Mouse (Mus musculus): ENCODE measurements at regions not wholly inside any gene's neighbourhood (a gene's known extent, or its start where the extent isn't known, plus 50 kb on each side); places are given as distances from the start of the nearest gene placed in this dataset.

GRCm38 (mm10) chr2:106256012-106256411 lies 252.7 kb upstream of the Dnajc24 start:
- ATAC-seq (replicated peaks in 1 of 2; ENCODE audit: insufficient read depth in 1 of 2, low FRiP score in 2 of 2, low TSS enrichment in 1 of 2, low read depth in 1 of 2, poor library complexity in 2 of 2, severe bottlenecking in 2 of 2) = no peak

GRCm38 (mm10) chr2:106234358-106234757 lies 231.0 kb upstream of the Dnajc24 start:
- no peak for ATAC-seq (replicated peaks in 1 of 2; ENCODE audit: insufficient read depth in 1 of 2, low FRiP score in 2 of 2, low TSS enrichment in 1 of 2, low read depth in 1 of 2, poor library complexity in 2 of 2, severe bottlenecking in 2 of 2)

- ATAC-seq (replicated peaks in 1 of 2; ENCODE audit: insufficient read depth in 1 of 2, low FRiP score in 2 of 2, low TSS enrichment in 1 of 2, low read depth in 1 of 2, poor library complexity in 2 of 2, severe bottlenecking in 2 of 2) = no peak
Measured at GRCm38 (mm10) chr2:106231136-106231535, 227.8 kb upstream of the Dnajc24 start.

GRCm38 (mm10) chr2:106230021-106230420 lies 226.7 kb upstream of the Dnajc24 start:
- no peak for ATAC-seq (replicated peaks in 1 of 2; ENCODE audit: insufficient read depth in 1 of 2, low FRiP score in 2 of 2, low TSS enrichment in 1 of 2, low read depth in 1 of 2, poor library complexity in 2 of 2, severe bottlenecking in 2 of 2)

GRCm38 (mm10) chr2:106228249-106228648 lies 224.9 kb upstream of the Dnajc24 start:
- no peak for ATAC-seq (replicated peaks in 1 of 2; ENCODE audit: insufficient read depth in 1 of 2, low FRiP score in 2 of 2, low TSS enrichment in 1 of 2, low read depth in 1 of 2, poor library complexity in 2 of 2, severe bottlenecking in 2 of 2)

- no peak for ATAC-seq (replicated peaks in 1 of 2; ENCODE audit: insufficient read depth in 1 of 2, low FRiP score in 2 of 2, low TSS enrichment in 1 of 2, low read depth in 1 of 2, poor library complexity in 2 of 2, severe bottlenecking in 2 of 2)
Measured at GRCm38 (mm10) chr2:106216169-106216568, 212.8 kb upstream of the Dnajc24 start.

GRCm38 (mm10) chr2:106213740-106214139 lies 210.4 kb upstream of the Dnajc24 start:
- ATAC-seq (replicated peaks in 1 of 2; ENCODE audit: insufficient read depth in 1 of 2, low FRiP score in 2 of 2, low TSS enrichment in 1 of 2, low read depth in 1 of 2, poor library complexity in 2 of 2, severe bottlenecking in 2 of 2) = no peak

- ATAC-seq (replicated peaks in 1 of 2; ENCODE audit: insufficient read depth in 1 of 2, low FRiP score in 2 of 2, low TSS enrichment in 1 of 2, low read depth in 1 of 2, poor library complexity in 2 of 2, severe bottlenecking in 2 of 2) = no peak
Measured at GRCm38 (mm10) chr2:106210773-106211172, 207.4 kb upstream of the Dnajc24 start.

- ATAC-seq (replicated peaks in 1 of 2; ENCODE audit: insufficient read depth in 1 of 2, low FRiP score in 2 of 2, low TSS enrichment in 1 of 2, low read depth in 1 of 2, poor library complexity in 2 of 2, severe bottlenecking in 2 of 2) = no peak
Measured at GRCm38 (mm10) chr2:106208767-106209250, 205.5 kb upstream of the Dnajc24 start.

GRCm38 (mm10) chr2:106200130-106200529 lies 196.8 kb upstream of the Dnajc24 start:
- no peak for ATAC-seq (replicated peaks in 1 of 2; ENCODE audit: insufficient read depth in 1 of 2, low FRiP score in 2 of 2, low TSS enrichment in 1 of 2, low read depth in 1 of 2, poor library complexity in 2 of 2, severe bottlenecking in 2 of 2)

- no peak for ATAC-seq (replicated peaks in 1 of 2; ENCODE audit: insufficient read depth in 1 of 2, low FRiP score in 2 of 2, low TSS enrichment in 1 of 2, low read depth in 1 of 2, poor library complexity in 2 of 2, severe bottlenecking in 2 of 2)
Measured at GRCm38 (mm10) chr2:106195170-106195569, 191.8 kb upstream of the Dnajc24 start.

- peak; percentile 49 to 64; a peak in 3 of 4 replicates for ATAC-seq (replicated peaks in 1 of 2; ENCODE audit: insufficient read depth in 1 of 2, low FRiP score in 2 of 2, low TSS enrichment in 1 of 2, low read depth in 1 of 2, poor library complexity in 2 of 2, severe bottlenecking in 2 of 2)
Measured at GRCm38 (mm10) chr2:106194369-106195023, 191.1 kb upstream of the Dnajc24 start.

- ATAC-seq (replicated peaks in 1 of 2; ENCODE audit: insufficient read depth in 1 of 2, low FRiP score in 2 of 2, low TSS enrichment in 1 of 2, low read depth in 1 of 2, poor library complexity in 2 of 2, severe bottlenecking in 2 of 2) = no peak
Measured at GRCm38 (mm10) chr2:106193889-106194347, 190.6 kb upstream of the Dnajc24 start.

- no peak for ATAC-seq (replicated peaks in 1 of 2; ENCODE audit: insufficient read depth in 1 of 2, low FRiP score in 2 of 2, low TSS enrichment in 1 of 2, low read depth in 1 of 2, poor library complexity in 2 of 2, severe bottlenecking in 2 of 2)
Measured at GRCm38 (mm10) chr2:106190579-106191322, 187.4 kb upstream of the Dnajc24 start.

GRCm38 (mm10) chr2:106183651-106184050 lies 180.3 kb upstream of the Dnajc24 start:
- no peak for ATAC-seq (replicated peaks in 1 of 2; ENCODE audit: insufficient read depth in 1 of 2, low FRiP score in 2 of 2, low TSS enrichment in 1 of 2, low read depth in 1 of 2, poor library complexity in 2 of 2, severe bottlenecking in 2 of 2)

- no peak for ATAC-seq (replicated peaks in 1 of 2; ENCODE audit: insufficient read depth in 1 of 2, low FRiP score in 2 of 2, low TSS enrichment in 1 of 2, low read depth in 1 of 2, poor library complexity in 2 of 2, severe bottlenecking in 2 of 2)
Measured at GRCm38 (mm10) chr2:106182051-106182450, 178.7 kb upstream of the Dnajc24 start.

GRCm38 (mm10) chr2:106162681-106163080 lies 159.3 kb upstream of the Dnajc24 start:
- no peak for ATAC-seq (replicated peaks in 1 of 2; ENCODE audit: insufficient read depth in 1 of 2, low FRiP score in 2 of 2, low TSS enrichment in 1 of 2, low read depth in 1 of 2, poor library complexity in 2 of 2, severe bottlenecking in 2 of 2)

- ATAC-seq (replicated peaks in 1 of 2; ENCODE audit: insufficient read depth in 1 of 2, low FRiP score in 2 of 2, low TSS enrichment in 1 of 2, low read depth in 1 of 2, poor library complexity in 2 of 2, severe bottlenecking in 2 of 2) = no peak
Measured at GRCm38 (mm10) chr2:106161877-106162276, 158.5 kb upstream of the Dnajc24 start.
